Mouse (Mus musculus): ENCODE results near the gene Gm20479. TPM values are rescaled to one million over a fixed set of nuclear protein-coding genes. Genes with fewer than 3 reads are reported as not detected.

Gene Gm20479
- total RNA-seq, 1 experiment from 2014 or later: not detected

- ATAC-seq (replicated peaks; ENCODE audit: low read depth, poor library complexity, severe bottlenecking): peak; percentile 61
These were observed 21.0 kb downstream of the Gm20479 start for GRCm38 (mm10) chr7:27335928-27336823.

DNA sequence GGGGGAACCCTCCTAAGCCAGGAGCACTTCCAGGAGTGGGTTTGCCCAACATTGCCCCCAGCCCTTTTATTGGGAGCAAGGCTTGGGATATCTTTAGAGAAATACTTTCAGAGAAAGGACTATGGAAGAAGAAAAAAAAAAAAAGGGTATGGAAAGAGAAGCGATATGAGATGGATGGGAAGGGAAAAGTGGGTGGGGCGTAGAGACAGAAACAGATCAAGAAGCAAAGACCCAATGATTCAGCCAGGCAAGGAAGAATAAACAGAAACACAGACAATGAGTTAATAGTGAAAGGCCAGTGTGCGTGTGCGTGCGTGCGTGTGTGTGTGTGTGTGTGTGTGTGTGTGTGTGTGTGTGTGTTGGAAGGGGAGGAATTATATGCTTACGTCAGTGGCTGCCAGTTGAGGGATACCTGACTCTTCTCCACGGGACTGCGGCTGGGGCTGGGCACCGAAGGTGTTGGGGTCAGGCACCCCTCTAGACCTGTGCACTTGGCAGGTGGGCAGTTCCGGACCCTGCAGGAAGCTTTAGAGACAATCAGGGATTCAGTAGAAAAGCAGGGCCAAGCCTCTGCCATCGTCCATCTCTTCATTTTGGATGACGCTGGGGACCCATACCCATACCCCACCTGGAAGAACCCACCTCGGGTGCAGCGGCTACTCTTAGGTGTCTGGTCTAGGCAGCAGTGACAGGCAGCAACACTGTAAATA lies 22.1 kb downstream of the Gm20479 start:
- no peak for ATAC-seq (replicated peaks; ENCODE audit: low read depth, poor library complexity, severe bottlenecking)

- ATAC-seq (replicated peaks; ENCODE audit: low read depth, poor library complexity, severe bottlenecking): 0 out of 2 replicates have a peak, but pooled peaks have one; percentile 6
These were observed 22.8 kb downstream of the Gm20479 start for GRCm38 (mm10) chr7:27334405-27334911.

DNA sequence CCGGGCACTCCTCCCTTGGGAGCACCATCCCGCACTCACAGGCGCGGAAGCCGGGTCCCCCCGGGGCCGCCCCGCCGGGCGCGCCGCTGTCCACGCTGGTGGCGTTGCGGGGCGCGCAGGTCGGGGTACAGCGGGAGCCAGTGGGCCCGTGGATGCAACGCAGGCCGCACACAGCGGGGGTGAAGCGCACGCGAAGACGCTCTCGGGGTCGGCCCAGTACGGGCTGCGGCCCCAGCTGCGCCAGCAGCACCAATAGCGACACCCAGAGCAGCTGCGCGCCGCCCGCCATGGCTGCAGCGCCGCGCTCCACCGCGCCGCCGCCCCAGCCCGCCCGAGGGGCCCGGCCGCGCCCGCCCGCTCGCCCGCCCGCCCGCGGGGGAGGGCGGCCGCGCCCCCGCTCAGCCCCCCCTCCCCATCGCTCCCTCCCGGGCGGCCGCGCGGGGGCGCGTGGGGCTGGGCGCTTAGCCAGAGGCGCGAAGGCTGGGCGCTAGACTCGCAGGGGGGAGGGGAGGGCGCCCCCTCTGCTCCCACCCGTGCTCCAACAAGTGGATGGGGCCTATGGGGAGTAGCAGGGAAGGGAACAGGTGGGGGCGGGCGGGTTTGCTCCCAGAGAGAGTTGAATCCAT lies 23.8 kb downstream of the Gm20479 start:
- no peak for ATAC-seq (replicated peaks; ENCODE audit: low read depth, poor library complexity, severe bottlenecking)

GRCm38 (mm10) chr7:27332353-27333199 lies 24.6 kb downstream of the Gm20479 start:
- ATAC-seq (replicated peaks; ENCODE audit: low read depth, poor library complexity, severe bottlenecking): 0 out of 2 replicates have a peak, but pooled peaks have one; percentile 10

DNA sequence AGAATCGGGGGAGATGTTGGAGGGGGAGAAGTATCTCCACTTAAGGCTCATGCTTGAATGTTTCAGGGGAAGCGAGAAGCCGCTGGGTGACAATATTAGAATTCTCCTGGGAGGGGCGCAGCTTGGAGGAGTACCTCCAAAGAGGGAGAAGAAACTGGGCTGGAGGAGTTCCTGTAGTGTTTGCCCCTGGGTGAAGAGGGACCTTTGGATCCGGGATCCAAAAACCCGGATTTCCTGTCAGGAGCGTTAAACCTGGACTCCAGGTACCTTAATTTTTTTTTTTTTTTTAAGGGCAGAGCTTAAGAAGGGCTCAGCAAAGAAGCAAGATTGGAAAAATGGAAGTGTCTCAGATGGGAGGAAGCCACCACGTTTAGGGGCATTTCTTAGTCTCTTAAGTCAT lies 25.4 kb downstream of the Gm20479 start:
- no peak for ATAC-seq (replicated peaks; ENCODE audit: low read depth, poor library complexity, severe bottlenecking)

- ATAC-seq (replicated peaks; ENCODE audit: low read depth, poor library complexity, severe bottlenecking): no peak
These were observed 25.7 kb downstream of the Gm20479 start for GRCm38 (mm10) chr7:27331541-27331851.

- ATAC-seq (replicated peaks; ENCODE audit: low read depth, poor library complexity, severe bottlenecking): peak; percentile 55
These were observed 26.3 kb downstream of the Gm20479 start for GRCm38 (mm10) chr7:27330709-27331540.

GRCm38 (mm10) chr7:27329981-27330380 lies 27.2 kb downstream of the Gm20479 start:
- no peak for ATAC-seq (replicated peaks; ENCODE audit: low read depth, poor library complexity, severe bottlenecking)

DNA sequence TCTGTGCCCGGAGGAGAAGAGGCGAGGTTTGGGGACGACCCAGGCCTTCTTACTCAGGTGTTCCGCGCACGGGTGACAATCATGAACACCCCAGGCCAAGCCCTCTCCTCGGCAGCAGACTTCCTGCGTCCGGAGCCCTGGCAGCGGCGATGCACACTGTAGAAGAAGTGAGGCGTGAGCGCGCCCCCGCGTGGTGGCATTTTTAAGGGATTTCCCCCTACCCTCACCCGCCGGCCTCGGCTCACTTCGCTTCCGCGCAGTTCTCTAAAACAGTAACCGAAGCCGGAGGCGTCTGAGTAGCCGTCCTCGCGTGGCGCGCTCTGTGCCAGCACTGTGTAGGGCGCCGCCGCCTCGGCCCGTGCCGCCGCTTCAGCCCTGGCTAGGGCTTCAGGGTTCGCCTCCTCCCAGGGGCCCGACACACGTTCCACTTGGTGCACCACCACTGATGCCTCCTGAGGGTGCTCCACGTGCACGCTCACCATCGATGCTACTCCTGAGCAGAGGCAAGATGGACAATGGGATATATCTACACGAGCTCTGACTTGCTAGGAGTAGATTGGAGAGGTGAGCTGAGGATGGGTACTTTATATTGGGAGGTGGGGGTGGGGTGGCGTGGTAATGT lies 27.8 kb downstream of the Gm20479 start:
- ATAC-seq (replicated peaks; ENCODE audit: low read depth, poor library complexity, severe bottlenecking): peak; percentile 47

- ATAC-seq (replicated peaks; ENCODE audit: low read depth, poor library complexity, severe bottlenecking): no peak
These were observed 28.6 kb downstream of the Gm20479 start for GRCm38 (mm10) chr7:27328648-27329047.

GRCm38 (mm10) chr7:27328161-27328560 lies 29.1 kb downstream of the Gm20479 start:
- no peak for ATAC-seq (replicated peaks; ENCODE audit: low read depth, poor library complexity, severe bottlenecking)

- ATAC-seq (replicated peaks; ENCODE audit: low read depth, poor library complexity, severe bottlenecking): no peak
These were observed 29.7 kb downstream of the Gm20479 start for GRCm38 (mm10) chr7:27327500-27327899.

DNA sequence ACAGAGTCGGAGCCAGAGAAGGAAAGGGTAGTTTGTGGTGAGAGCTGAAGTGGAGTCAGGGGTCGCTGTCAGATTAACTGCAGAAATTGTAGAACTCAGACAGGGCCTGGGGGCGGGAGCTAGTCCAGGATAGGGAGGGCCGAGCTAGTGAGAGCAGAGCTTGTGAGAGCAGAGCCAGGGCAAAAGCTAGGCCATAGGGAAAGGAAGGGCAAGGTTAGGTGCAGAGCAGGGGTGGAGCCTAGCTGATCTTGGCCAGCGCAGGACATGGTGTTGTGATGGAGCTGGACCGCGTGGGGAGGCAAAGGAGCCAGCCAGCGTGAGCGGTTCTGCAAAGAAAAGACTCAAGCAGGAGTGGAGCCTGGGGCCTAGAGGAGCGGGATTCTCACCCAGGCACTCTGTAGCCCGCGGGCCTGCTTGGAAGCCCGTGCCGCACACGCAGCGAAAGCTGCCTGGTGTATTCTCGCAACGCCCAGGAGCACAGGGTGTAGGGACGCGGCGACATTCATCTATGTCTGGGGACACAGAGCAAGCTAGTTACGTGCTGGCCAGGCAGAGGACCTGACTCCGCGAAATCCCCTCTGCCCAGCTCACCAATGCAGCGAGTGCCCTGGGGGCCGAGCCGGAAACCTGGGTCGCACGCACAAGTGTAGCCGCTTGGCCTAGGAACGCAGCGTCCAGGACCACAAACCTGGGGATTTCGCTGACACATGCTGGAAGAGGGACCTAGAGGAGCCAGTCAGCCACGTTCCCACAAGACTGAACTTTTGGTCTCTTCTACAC lies 30.9 kb downstream of the Gm20479 start:
- no peak for ATAC-seq (replicated peaks; ENCODE audit: low read depth, poor library complexity, severe bottlenecking)

- ATAC-seq (replicated peaks; ENCODE audit: low read depth, poor library complexity, severe bottlenecking): peak; percentile 26
These were observed 31.5 kb downstream of the Gm20479 start for GRCm38 (mm10) chr7:27325697-27326096.

- ATAC-seq (replicated peaks; ENCODE audit: low read depth, poor library complexity, severe bottlenecking): no peak
These were observed 32.3 kb downstream of the Gm20479 start for GRCm38 (mm10) chr7:27324928-27325327.

- no peak for ATAC-seq (replicated peaks; ENCODE audit: low read depth, poor library complexity, severe bottlenecking)
These were observed 33.1 kb downstream of the Gm20479 start for GRCm38 (mm10) chr7:27324161-27324560.

DNA sequence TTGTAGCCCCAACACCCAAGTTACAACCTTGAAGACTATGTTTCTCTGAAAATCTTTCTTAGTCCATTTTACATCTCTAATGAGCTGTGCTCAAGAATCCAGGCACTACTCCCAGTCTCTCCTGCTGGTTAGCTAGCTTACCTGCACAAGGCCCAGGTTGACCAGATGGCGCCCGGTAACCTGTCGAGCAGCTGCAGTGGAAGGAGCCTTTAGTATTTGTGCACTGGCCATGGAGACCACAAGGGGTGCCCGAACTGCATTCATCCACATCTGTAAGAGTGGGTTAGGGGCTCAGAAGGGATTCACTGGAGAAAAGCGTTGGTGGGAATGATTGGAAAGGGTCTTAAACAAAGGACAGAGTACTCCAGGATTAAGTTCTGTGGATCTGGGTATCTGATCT lies 34.2 kb downstream of the Gm20479 start:
- ATAC-seq (replicated peaks; ENCODE audit: low read depth, poor library complexity, severe bottlenecking): no peak

Data from common myeloid progenitor, adult 5-6 weeks (primary cell).